Mouse (Mus musculus) midbrain, embryonic 12.5 days (tissue): ENCODE results near the gene Hcrtr2. TPM values are rescaled to one million over a fixed set of nuclear protein-coding genes. Genes with fewer than 3 reads are reported as not detected.

Experiments
- ATAC-seq: fragments of 200-750 bp; cut with Nextera tagmentation; 2 replicates; pipeline ENCODE4 v1.8.0; 2017; ENCODE audit warnings: low read depth, moderate TSS enrichment, moderate library complexity; ENCODE audit not compliant: low FRiP score
- H3K27ac ChIP-seq: fragments of 300-500 bp; sonication (generic); replicated peaks from 2 replicates; pipeline ENCODE4 v1.5.1; 2016; ENCODE audit warnings: mild to moderate bottlenecking
- H3K27me3 ChIP-seq: fragments of 300-500 bp; sonication (generic); 2 replicates; pipeline ENCODE4 v1.6.1; 2016; ENCODE audit warnings: mild to moderate bottlenecking
- H3K36me3 ChIP-seq: fragments of 300-500 bp; sonication (generic); 2 replicates; pipeline ENCODE4 v1.6.1; 2016
- H3K4me1 ChIP-seq: fragments of 300-500 bp; sonication (generic); 2 replicates; pipeline ENCODE4 v1.6.1; 2016
- H3K4me2 ChIP-seq: fragments of 300-500 bp; sonication (generic); replicated peaks from 2 replicates; pipeline ENCODE4 v1.6.1; 2016; ENCODE audit warnings: mild to moderate bottlenecking, moderate library complexity
- H3K4me3 ChIP-seq: fragments of 300-500 bp; sonication (generic); 2 replicates; pipeline ENCODE4 v1.5.1; 2016; ENCODE audit warnings: mild to moderate bottlenecking
- H3K9ac ChIP-seq: fragments of 300-500 bp; sonication (generic); replicated peaks from 2 replicates; pipeline ENCODE4 v1.6.1; 2016; ENCODE audit warnings: mild to moderate bottlenecking, moderate library complexity
- H3K9me3 ChIP-seq: fragments of 300-500 bp; sonication (generic); 2 replicates; pipeline ENCODE4 v1.6.1; 2016; ENCODE audit warnings: mild to moderate bottlenecking
- WGBS: fragments of 180-500 bp; shearing (Covaris S2); methylation state at CpG from one replicate; pipeline ENCODE4 v1.1.7; 2016; 5-methylcytosine and 5-hydroxymethylcytosine counted together
- polyA plus RNA-seq: library from polyadenylated mRNA; unstranded; fragments of >200 nt; fragmentation: Nextera tagmentation; extraction: Ambion mirVana; gene quantifications from 2 replicates; pipeline ENCODE4 v1.2.1, GENCODE M21; 2016

Hcrtr2 gene
- polyA plus RNA-seq = 1.7 and 2.1 TPM in 2 replicates

DNA sequence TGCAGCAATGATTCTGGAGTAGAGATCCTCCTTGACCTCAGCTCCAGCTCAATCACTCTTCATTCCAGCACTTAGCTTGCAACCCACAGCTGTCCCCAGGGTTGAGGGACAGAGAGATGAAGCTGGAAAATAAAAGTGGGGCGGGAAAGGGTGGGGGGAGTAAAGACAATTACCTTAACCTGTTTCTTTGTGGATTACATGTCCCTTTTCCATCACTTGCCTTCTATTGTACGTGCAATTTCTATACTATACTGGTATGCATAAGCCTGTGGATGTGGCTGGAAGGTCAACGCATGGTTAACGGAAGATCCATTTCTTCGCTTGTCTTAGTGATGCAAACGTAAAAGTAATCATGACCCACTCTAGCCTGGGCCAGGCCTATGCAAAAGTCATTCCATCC, at the start of gene Hcrtr2:
Gene Hcrtr2, minus strand, starts transcription at position 101 of the 400 bp plus-strand sequence.
- Histone ChIP-seq H3K4me3 (peak within 1 kb of the TSS; percentile 48), H3K9me3 (no peaks in the 10 kb centered on the region), H3K36me3 (no peaks in the 10 kb centered on the region), H3K9ac (peak within 1 kb of the TSS; percentile 45), H3K4me1 (peaks cover 7% of the 10 kb centered on the region; the same call in 1 of the 2 replicates), H3K4me2 (peak within 1 kb of the TSS; percentile 92), H3K27me3 (peaks cover 23% of the 10 kb centered on the region), H3K27ac (no peak within 1 kb of the TSS)
- WGBS = 73% methylated on average over 6 of the region's 6 CpGs
- peak; percentile 31; the same call in 1 of the 2 replicates for ATAC-seq

DNA sequence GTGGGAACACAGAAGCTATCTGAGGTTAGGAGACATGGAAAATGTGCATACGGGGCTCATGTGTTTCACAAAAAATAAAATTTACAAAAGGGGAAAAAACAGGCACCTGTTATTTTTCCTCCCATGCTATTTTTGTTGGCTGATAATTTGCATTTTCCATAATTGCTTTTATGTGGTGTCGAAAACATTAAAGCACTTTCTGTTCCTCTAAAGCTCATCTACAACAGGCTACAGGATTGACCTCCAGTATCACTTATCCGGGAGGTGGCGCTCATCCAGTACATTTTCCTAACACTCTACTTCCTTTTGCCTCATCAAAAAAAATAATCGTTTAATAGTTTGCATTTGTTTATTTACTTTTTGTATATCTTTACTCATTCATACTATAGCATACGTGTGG, 41.2 kb upstream of the Hcrtr2 start:
- ATAC-seq = no peak
- Histone ChIP-seq H3K4me3 (no peak overlapping the region), H3K4me2 (no peak overlapping the region), H3K27ac (no peak overlapping the region), H3K36me3 (no peaks in the 10 kb centered on the region), H3K9ac (no peak overlapping the region), H3K27me3 (no peaks in the 10 kb centered on the region), H3K4me1 (no peaks in the 10 kb centered on the region), H3K9me3 (no peaks in the 10 kb centered on the region)
- 95% methylated on average over 6 of the region's 6 CpGs for WGBS

DNA sequence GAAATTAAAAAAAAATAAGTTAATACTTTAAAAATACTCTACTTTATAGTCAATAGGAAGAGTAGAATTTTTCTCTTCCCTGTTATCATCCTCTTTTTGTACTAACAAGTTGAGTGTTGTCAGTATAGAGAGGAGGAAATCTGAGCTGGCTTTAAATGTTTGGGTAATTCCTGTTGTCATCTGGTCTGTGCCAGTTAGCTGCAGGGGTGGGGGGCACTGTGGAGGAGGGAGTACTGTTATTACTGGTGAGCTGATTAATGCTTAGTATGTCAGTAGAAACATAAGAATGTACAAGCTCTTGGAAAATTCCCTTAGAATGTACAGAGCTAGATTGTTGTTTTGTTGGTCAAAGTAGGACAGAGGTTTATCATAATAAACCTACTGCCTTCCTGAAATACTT, 36.7 kb upstream of the Hcrtr2 start:
- ATAC-seq = no peak
- H3K4me3 ChIP-seq = no peak overlapping the region
- no peaks in the 10 kb centered on the region for H3K36me3 ChIP-seq
- H3K9ac ChIP-seq = no peak overlapping the region
- H3K4me2 ChIP-seq = no peak overlapping the region
- H3K27ac ChIP-seq = no peak overlapping the region
- H3K9me3 ChIP-seq = no peaks in the 10 kb centered on the region
- H3K27me3 ChIP-seq = no peaks in the 10 kb centered on the region
- H3K4me1 ChIP-seq = no peaks in the 10 kb centered on the region

DNA sequence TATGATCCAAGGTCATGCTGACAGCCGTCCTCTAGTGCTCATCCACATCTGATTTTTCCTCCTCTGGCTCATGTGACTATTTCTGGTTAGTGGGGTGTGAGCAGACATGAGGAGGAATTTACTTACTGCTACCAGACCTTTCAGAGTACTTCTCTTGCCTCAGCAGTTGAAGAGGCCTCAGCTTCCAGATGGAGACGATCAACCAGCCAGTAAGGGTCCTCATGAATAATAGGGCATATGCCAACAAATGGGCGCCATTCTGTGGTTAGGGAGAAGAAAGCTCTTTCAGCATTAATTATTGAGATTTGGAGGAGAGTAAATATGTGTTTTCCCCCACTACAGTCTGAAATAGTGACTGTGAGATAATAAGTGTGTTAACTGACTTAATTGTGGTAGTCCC, 28.7 kb upstream of the Hcrtr2 start:
- 65% methylated on average over 3 of the region's 3 CpGs for WGBS
- Histone ChIP-seq H3K36me3 (no peaks in the 10 kb centered on the region), H3K4me1 (no peaks in the 10 kb centered on the region), H3K9me3 (no peaks in the 10 kb centered on the region), H3K9ac (no peak overlapping the region), H3K4me2 (no peak overlapping the region), H3K4me3 (no peak overlapping the region), H3K27ac (no peak overlapping the region), H3K27me3 (no peaks in the 10 kb centered on the region)
- peak; percentile 58; the same call in 1 of the 2 replicates for ATAC-seq

DNA sequence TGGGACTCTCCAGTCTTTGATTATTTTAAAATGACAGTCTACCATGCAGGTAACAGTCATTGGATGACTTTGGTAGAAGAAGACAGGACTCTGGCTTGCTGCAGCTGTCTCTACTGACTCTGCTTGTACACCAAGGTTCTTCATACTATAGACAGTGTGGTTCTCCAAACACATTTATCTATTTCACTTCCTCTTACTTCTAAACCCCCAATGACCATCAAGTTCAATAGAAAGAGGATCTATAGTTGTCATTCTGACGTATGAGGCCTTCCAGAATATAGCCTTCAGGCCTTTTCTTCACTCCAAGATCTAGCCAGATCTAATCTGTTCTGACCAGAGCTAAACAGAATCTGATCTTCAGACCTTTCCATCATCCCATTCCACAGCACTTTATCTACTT, 23.6 kb upstream of the Hcrtr2 start:
- ATAC-seq = no peak
- Histone ChIP-seq H3K27ac (no peak overlapping the region), H3K36me3 (no peaks in the 10 kb centered on the region), H3K4me3 (no peak overlapping the region), H3K4me1 (no peaks in the 10 kb centered on the region), H3K9me3 (no peaks in the 10 kb centered on the region), H3K4me2 (no peak overlapping the region), H3K9ac (no peak overlapping the region), H3K27me3 (no peaks in the 10 kb centered on the region)
- 97% methylated on average over 1 of the region's 1 CpGs for WGBS

DNA sequence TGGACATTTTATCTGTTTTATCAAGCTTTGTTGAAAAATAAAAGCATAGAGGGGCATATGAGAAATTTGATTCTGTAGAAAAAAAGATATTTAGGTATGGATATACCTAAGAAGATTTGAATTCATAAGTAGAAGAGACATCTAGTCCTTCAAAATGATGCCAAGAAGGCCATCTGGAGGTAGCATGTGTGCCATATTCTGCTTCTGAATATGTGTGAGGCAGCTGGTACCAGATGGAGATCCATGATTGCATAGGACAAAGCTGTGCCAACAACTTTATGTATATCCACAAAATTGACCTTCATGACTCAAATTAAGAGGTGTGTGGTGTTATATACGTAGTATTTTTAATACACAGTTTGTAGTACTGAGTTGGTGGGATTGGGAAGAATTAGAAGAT, 7.4 kb upstream of the Hcrtr2 start:
- H3K27me3 ChIP-seq = no peaks in the 10 kb centered on the region
- ATAC-seq = no peak
- H3K4me1 ChIP-seq = no peaks in the 10 kb centered on the region
- 79% methylated on average over 1 of the region's 1 CpGs for WGBS
- no peak overlapping the region for H3K4me2 ChIP-seq
- no peak overlapping the region for H3K27ac ChIP-seq
- H3K4me3 ChIP-seq = no peak overlapping the region
- no peaks in the 10 kb centered on the region for H3K36me3 ChIP-seq
- no peaks in the 10 kb centered on the region for H3K9me3 ChIP-seq
- H3K9ac ChIP-seq = no peak overlapping the region

DNA sequence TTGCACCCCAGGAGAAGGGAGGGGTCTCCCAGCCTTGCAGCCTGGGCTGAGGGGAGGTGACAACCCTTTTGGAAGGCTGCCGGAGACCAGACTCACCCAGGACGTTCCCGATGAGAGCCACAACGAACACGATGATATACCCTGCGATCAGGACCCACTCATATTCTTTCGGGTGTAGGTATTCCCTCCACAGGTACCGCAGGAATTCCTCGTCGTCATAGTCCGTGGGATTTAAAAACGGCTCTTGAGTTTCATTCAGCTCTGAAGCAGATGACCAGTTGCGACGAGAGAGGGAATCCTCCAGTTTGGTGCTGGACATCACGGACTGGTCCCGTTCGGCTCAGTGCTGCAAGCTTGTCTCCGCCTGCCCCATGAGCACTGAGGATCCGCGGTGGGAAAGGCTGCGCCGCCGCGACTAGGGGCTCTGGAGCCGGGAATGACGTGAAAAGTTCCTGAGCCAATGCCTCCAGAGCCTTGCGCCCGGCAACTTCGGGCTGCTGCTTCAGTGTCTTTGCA, 412 bp downstream of the Hcrtr2 start:
- Histone ChIP-seq H3K27me3 (peaks cover 23% of the 10 kb centered on the region), H3K4me2 (peak overlapping the region; percentile 92), H3K9ac (peak overlapping the region; percentile 45), H3K27ac (no peak overlapping the region), H3K4me1 (peaks cover 7% of the 10 kb centered on the region; the same call in 1 of the 2 replicates), H3K36me3 (no peaks in the 10 kb centered on the region), H3K4me3 (peak overlapping the region; percentile 48), H3K9me3 (no peaks in the 10 kb centered on the region)
- WGBS = under 1% methylated on average over 29 of the region's 29 CpGs
- ATAC-seq = peak; percentile 80

DNA sequence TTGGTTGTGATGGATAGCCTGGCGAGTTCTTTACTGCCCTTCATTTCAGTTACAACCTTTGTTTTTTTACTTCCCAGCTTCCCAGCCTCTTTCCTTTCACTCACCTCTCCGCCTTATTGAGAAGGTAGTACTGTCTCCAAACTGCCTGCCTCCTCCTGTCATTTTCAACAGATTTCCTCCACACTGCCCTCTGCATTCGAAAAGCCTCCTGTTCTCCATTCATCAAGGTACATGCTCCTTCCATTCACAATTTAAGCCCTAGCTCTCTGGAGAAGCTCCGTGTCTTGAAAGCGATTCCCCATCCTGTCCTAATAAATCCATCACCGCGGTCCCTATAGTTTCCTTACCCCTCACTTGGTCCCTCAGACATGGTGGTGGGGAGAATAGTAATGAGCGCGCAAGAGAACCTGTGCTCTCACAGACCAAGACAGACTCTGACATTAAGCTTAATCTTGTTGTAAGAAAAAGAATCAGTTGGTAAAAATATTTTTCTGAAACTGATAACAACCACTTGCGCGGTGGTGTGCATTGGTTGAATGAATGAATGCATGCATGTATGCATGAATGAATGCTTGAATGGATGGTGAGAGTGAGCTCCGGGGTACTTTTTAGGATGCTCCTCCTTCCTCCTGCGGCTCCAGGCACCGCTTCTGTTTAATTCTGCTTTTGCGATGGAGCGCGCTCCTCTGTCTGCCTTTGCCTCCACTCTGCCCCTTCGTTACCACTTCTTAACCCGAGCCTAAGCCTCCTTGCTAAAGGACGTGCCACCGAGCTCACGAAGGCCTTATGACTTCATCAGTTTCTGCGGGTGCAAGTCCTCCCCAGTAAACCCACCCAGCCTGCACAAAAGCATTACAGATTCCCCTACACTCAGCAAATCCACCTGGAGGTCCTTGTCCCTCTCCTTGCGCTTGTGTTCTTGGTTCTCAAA, 1.3 kb downstream of the Hcrtr2 start:
- WGBS = 6% methylated on average over 24 of the region's 24 CpGs
- H3K9ac ChIP-seq = peak overlapping the region; percentile 45; the same call in 1 of the 2 replicates

DNA sequence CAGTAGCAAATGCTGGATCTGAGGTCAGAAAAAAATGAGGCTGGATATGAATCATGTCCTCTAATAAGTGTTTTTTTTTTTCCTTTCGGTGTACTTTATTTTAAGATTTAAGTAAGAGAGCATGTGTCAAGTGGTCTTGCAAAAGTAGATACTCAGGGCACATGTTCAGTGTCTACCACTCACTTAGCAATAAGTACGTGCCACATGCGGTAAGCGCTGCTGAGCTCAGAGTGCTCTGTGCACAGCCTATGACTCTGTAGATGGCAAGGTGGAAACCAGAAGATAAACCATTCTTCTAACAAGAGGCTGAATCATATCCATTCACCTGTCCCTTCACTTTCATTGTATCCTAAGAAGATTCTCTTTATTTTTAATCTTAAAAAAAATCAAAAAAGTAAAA, 2.1 kb downstream of the Hcrtr2 start:
- H3K4me1 ChIP-seq = peaks cover 7% of the 10 kb centered on the region; the same call in 1 of the 2 replicates
- H3K36me3 ChIP-seq = no peaks in the 10 kb centered on the region
- H3K9me3 ChIP-seq = no peaks in the 10 kb centered on the region
- no peak overlapping the region for H3K4me3 ChIP-seq
- H3K4me2 ChIP-seq = peak overlapping the region; percentile 92
- H3K27me3 ChIP-seq = peaks cover 23% of the 10 kb centered on the region
- H3K27ac ChIP-seq = no peak overlapping the region
- ATAC-seq = no peak
- no peak overlapping the region for H3K9ac ChIP-seq
- WGBS = 86% methylated on average over 4 of the region's 4 CpGs

More for the DNA sequence above, 1.3 kb downstream of the Hcrtr2 start:
- Histone ChIP-seq H3K9me3 (no peaks in the 10 kb centered on the region), H3K27me3 (peaks cover 23% of the 10 kb centered on the region), H3K36me3 (no peaks in the 10 kb centered on the region), H3K4me3 (peak overlapping the region; percentile 48), H3K4me1 (peaks cover 7% of the 10 kb centered on the region; the same call in 1 of the 2 replicates), H3K27ac (no peak overlapping the region), H3K4me2 (peak overlapping the region; percentile 92)
- ATAC-seq = peak; percentile 48

DNA sequence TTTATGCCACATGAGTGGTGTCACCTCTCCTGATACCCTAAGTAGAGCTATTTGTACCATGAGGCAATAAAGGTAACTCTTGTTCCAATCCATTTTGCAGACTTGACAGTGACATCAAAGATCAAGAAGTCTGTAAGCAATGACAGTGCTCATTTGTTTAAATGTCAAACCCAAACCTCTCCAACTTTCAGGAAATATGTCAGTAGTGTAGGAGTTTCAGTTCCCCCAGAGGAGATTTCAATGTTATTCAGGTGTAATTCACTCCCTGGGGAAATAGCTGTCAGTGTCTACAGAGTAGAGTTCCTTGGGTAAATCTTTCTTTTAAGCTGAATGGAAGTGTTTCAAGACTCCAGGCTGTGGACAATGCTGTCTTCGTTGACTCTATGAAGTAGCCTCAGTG, 2.9 kb downstream of the Hcrtr2 start:
- no peaks in the 10 kb centered on the region for H3K9me3 ChIP-seq
- H3K27me3 ChIP-seq = peaks cover 23% of the 10 kb centered on the region
- H3K36me3 ChIP-seq = no peaks in the 10 kb centered on the region
- H3K4me3 ChIP-seq = no peak overlapping the region
- no peak overlapping the region for H3K4me2 ChIP-seq
- ATAC-seq = no peak
- H3K27ac ChIP-seq = no peak overlapping the region
- no peak overlapping the region for H3K9ac ChIP-seq
- WGBS = 78% methylated on average over 1 of the region's 1 CpGs
- H3K4me1 ChIP-seq = peaks cover 7% of the 10 kb centered on the region; the same call in 1 of the 2 replicates

DNA sequence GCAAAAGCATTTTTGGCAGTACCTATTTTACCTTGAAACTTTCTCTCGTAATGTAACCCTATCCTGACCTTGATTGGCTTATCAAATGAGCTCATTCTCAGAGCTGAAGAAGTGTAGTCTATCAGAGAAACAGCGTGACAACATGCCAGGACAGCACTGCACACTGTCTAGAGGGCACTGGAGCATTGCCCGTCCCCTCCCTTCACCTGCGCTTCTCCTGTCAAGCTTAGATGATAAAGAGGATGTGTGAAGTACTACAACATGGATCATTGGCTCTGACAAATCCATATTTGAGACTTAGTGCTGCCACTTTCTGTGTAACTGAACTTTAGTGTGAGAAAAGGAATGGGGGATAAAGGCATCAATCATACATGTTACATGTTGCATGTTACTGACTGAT, 5.4 kb downstream of the Hcrtr2 start:
- no peak overlapping the region for H3K4me2 ChIP-seq
- WGBS = 89% methylated on average over 4 of the region's 4 CpGs

DNA sequence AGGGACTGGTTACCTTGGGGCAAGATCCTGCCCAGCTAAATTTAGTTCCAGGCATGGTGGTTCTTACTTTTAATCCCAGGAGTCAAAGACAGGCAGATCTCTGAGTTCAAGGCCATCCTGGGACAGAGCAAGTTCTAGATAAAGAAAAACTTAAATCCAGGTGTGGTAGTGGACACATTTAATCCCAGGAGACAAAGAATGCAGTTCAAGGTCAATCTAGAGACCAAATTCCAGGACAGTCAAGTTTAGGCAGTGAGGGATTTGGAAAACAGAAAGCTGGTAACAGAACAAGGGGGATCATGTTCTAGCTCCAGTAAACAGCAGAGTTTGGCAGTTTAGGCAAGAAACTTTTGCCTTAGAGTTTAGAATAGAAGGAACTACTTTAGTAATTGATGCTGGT, 8.6 kb downstream of the Hcrtr2 start:
- no peak for ATAC-seq
- Histone ChIP-seq H3K4me1 (no peaks in the 10 kb centered on the region), H3K9ac (no peak overlapping the region), H3K9me3 (no peaks in the 10 kb centered on the region), H3K4me2 (no peak overlapping the region), H3K27ac (no peak overlapping the region), H3K36me3 (no peaks in the 10 kb centered on the region), H3K27me3 (no peaks in the 10 kb centered on the region), H3K4me3 (no peak overlapping the region)

More for the DNA sequence above, 5.4 kb downstream of the Hcrtr2 start:
- Histone ChIP-seq H3K27me3 (peaks cover 9% of the 10 kb centered on the region), H3K9ac (no peak overlapping the region), H3K4me3 (no peak overlapping the region), H3K27ac (no peak overlapping the region), H3K4me1 (peaks cover 7% of the 10 kb centered on the region; the same call in 1 of the 2 replicates), H3K9me3 (no peaks in the 10 kb centered on the region), H3K36me3 (no peaks in the 10 kb centered on the region)
- ATAC-seq = no peak
